Mouse (Mus musculus) intestine, embryonic 14.5 days (tissue): ENCODE data around the gene Shmt2. TPM values are rescaled to one million over a fixed set of nuclear protein-coding genes. Genes with fewer than 3 reads are reported as not detected.

Source experiments
- ATAC-seq: fragments of 200-750 bp; cut with Nextera tagmentation; replicated peaks from 2 replicates; pipeline ENCODE4 v1.8.0; 2017; ENCODE audit warnings: low read depth, moderate number of reproducible peaks, moderate TSS enrichment, moderate library complexity; ENCODE audit not compliant: low FRiP score, low TSS enrichment
- DNase-seq: peaks from one replicate; pipeline ENCODE4 v3.0.0-alpha.2; 2018; ENCODE audit warnings: low spot score
- H3K27ac ChIP-seq: fragments of 300-500 bp; sonication (generic); 2 replicates; pipeline ENCODE4 v1.5.1; 2014; ENCODE audit warnings: low read depth, mild to moderate bottlenecking, control low read depth
- H3K27me3 ChIP-seq: fragments of 300-500 bp; sonication (generic); replicated peaks from 2 replicates; pipeline ENCODE4 v1.6.1; 2014; ENCODE audit warnings: low read length, control low read depth; ENCODE audit not compliant: control insufficient read depth, insufficient read depth
- H3K36me3 ChIP-seq: fragments of 300-500 bp; sonication (generic); 2 replicates; pipeline ENCODE4 v1.6.1; 2014; ENCODE audit warnings: low read length, control low read depth; ENCODE audit not compliant: control insufficient read depth, insufficient read depth
- H3K4me1 ChIP-seq: fragments of 300-500 bp; sonication (generic); replicated peaks from 2 replicates; pipeline ENCODE4 v1.6.1; 2014; ENCODE audit warnings: low read length, control low read depth, mixed read lengths; ENCODE audit not compliant: control insufficient read depth, insufficient read depth
- H3K4me2 ChIP-seq: fragments of 300-500 bp; sonication (generic); 2 replicates; pipeline ENCODE4 v1.6.1; 2014; ENCODE audit warnings: low read length
- H3K4me3 ChIP-seq: fragments of 300-500 bp; sonication (generic); 2 replicates; pipeline ENCODE4 v1.5.1; 2014; ENCODE audit warnings: low read depth, low read length, control low read depth, mixed read lengths
- H3K9ac ChIP-seq: fragments of 300-500 bp; sonication (generic); 2 replicates; pipeline ENCODE4 v1.6.1; 2014; ENCODE audit warnings: mild to moderate bottlenecking, low read length
- H3K9me3 ChIP-seq: fragments of 300-500 bp; sonication (generic); 2 replicates; pipeline ENCODE4 v1.6.1; 2016; ENCODE audit warnings: low read length, control low read depth; ENCODE audit not compliant: control insufficient read depth
- WGBS: fragments of 180-500 bp; shearing (Covaris S2); extraction: QIAGEN DNeasy Blood & Tissue Kit; methylation state at CpG from one replicate; pipeline ENCODE4 v1.1.7; 2014; 5-methylcytosine and 5-hydroxymethylcytosine counted together
- polyA plus RNA-seq: library from polyadenylated mRNA; unstranded; fragments of >200 nt; fragmentation: Nextera tagmentation; extraction: Ambion mirVana; gene quantifications from 2 replicates; pipeline ENCODE4 v1.2.1, GENCODE M21; 2014

Shmt2 gene
- polyA plus RNA-seq, 1 experiment from 2014 or later, result 142 TPM

DNA sequence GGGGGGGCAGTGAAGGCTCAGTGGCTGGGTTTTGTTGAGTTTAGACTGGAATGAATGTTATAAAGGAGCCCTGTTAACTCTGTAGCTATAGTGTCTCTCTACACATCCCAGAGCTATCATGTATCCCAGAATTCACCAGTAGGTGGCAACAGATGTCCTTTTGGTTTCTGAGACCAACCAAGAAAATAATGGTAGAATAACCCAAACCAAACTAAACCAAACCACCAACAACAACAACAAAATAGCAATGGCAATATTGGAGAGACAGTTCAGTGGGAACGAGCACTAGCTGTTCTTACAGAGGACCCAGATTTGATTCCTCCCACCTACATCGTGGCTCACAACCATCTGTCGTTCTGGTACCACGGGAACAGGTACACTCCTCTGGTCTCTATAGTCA is 43.1 kb downstream of the Shmt2 start:
- ATAC-seq (no peak), DNase-seq (no peak)
- no peak overlapping the region for H3K4me3 ChIP-seq
- H3K4me1 ChIP-seq, result no peaks in the 10 kb centered on the region
- 95% methylated on average over 4 of the region's 4 CpGs for WGBS
- peaks cover 29% of the 10 kb centered on the region for H3K36me3 ChIP-seq
- no peak overlapping the region for H3K27ac ChIP-seq
- no peak overlapping the region for H3K4me2 ChIP-seq
- H3K9me3 ChIP-seq, result no peaks in the 10 kb centered on the region
- no peak overlapping the region for H3K9ac ChIP-seq
- H3K27me3 ChIP-seq, result no peaks in the 10 kb centered on the region

DNA sequence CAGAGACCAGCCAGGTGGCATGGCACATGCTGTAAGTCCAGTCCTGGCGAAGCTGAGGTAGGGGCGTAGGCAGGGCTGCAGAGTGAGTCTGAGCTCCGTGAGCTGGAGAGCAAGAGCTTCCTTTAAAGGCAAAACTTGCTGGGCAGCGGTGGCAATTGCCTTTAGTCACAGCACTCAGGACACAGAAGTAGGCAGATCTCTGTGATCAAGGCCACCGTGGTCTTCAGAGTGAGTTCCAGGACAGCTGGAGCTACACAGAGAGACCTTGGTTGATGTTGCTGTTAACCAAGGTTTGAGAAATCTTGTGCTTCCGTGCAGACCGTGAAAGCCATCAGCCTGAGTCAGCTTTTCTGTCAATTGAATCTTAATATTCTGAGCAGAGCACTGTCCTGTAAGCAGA is 44.9 kb downstream of the Shmt2 start:
- H3K4me1 ChIP-seq, result no peaks in the 10 kb centered on the region
- ATAC-seq, result no peak
- no peak overlapping the region for H3K4me3 ChIP-seq
- no peaks in the 10 kb centered on the region for H3K9me3 ChIP-seq
- H3K27ac ChIP-seq, result no peak overlapping the region
- H3K27me3 ChIP-seq, result no peaks in the 10 kb centered on the region
- H3K9ac ChIP-seq, result no peak overlapping the region
- DNase-seq, result no peak
- H3K4me2 ChIP-seq, result no peak overlapping the region
- peaks cover 42% of the 10 kb centered on the region for H3K36me3 ChIP-seq
- WGBS, result 88% methylated on average over 7 of the region's 7 CpGs

DNA sequence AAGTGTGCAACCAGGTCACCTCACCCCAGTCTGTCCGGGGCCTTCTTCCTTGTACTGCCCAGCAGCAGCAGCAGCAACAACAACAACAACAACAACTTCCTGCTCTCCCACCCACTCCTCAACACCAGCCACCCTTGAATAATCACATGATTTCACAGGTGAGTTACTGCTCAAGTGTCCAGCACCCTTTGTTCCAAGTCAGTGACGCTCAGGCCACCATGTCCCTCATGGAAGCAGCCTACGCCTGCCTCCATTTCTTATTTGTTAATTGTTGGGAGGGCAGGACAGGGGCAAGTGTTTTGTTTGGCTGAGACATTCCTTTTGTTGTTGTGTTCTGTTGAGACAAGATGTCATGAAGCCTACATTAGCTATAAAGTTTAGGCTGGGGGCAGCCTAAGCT is 45.7 kb downstream of the Shmt2 start:
- H3K4me1 ChIP-seq, result no peaks in the 10 kb centered on the region
- no peak overlapping the region for H3K4me2 ChIP-seq
- H3K27ac ChIP-seq, result no peak overlapping the region
- no peak overlapping the region for H3K4me3 ChIP-seq
- no peak for DNase-seq
- no peak for ATAC-seq
- WGBS, result 90% methylated on average over 3 of the region's 3 CpGs
- no peak overlapping the region for H3K9ac ChIP-seq
- no peaks in the 10 kb centered on the region for H3K9me3 ChIP-seq
- no peaks in the 10 kb centered on the region for H3K27me3 ChIP-seq
- peaks cover 45% of the 10 kb centered on the region for H3K36me3 ChIP-seq

DNA sequence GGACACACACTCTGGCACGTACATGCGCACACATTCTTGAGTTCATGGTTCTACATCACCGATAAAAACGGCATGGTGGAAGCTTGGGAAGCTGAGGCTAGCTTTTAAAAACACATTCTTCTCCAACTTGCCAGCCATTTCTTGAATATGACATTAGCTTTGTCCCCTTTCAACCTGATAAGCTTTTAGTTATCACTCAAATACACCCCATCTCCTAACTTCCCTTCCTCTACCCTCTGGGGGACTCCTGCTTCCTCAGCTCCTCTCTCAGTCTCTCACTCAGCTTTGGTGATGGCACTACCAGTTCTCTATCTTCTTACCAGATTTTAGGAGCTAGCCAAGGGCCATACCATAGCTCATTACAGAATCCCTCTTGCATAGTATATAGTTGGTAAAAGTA is 47.1 kb downstream of the Shmt2 start:
- H3K27ac ChIP-seq, result no peak overlapping the region
- DNase-seq, result no peak
- no peak overlapping the region for H3K9ac ChIP-seq
- H3K36me3 ChIP-seq, result peaks cover 48% of the 10 kb centered on the region
- 96% methylated on average over 4 of the region's 4 CpGs for WGBS
- 0 out of 2 replicates have a peak, but pooled peaks cover 5% of the 10 kb centered on the region for H3K4me1 ChIP-seq
- no peaks in the 10 kb centered on the region for H3K9me3 ChIP-seq
- no peak for ATAC-seq
- no peak overlapping the region for H3K4me3 ChIP-seq
- H3K27me3 ChIP-seq, result no peaks in the 10 kb centered on the region
- no peak overlapping the region for H3K4me2 ChIP-seq

DNA sequence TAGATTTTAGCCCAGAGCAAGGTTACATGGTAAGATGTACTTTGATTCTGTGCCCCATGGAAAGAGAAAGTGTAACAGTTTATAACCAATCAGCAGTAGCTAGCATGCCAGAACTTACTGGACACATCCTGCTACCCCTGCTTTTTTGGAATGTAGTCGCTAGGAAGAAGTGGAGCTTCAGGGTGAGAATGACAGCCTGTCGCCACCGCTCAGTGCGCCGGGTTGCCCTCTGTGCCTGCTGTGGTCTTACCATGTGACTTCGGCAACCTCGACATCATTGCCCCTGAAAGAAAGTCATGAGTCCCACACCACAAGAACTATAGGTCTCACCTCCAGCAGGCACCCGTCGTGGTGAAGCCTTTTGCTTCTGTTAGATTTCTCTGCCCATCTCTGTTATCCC is 49.5 kb downstream of the Shmt2 start:
- no peak for ATAC-seq
- Histone ChIP-seq H3K27ac (no peak overlapping the region), H3K4me2 (no peak overlapping the region), H3K9me3 (no peaks in the 10 kb centered on the region), H3K4me1 (0 out of 2 replicates have a peak, but pooled peaks cover 5% of the 10 kb centered on the region), H3K4me3 (no peak overlapping the region), H3K36me3 (peaks cover 48% of the 10 kb centered on the region), H3K9ac (no peak overlapping the region), H3K27me3 (no peaks in the 10 kb centered on the region)
- no peak for DNase-seq
- WGBS, result 86% methylated on average over 9 of the region's 9 CpGs

DNA sequence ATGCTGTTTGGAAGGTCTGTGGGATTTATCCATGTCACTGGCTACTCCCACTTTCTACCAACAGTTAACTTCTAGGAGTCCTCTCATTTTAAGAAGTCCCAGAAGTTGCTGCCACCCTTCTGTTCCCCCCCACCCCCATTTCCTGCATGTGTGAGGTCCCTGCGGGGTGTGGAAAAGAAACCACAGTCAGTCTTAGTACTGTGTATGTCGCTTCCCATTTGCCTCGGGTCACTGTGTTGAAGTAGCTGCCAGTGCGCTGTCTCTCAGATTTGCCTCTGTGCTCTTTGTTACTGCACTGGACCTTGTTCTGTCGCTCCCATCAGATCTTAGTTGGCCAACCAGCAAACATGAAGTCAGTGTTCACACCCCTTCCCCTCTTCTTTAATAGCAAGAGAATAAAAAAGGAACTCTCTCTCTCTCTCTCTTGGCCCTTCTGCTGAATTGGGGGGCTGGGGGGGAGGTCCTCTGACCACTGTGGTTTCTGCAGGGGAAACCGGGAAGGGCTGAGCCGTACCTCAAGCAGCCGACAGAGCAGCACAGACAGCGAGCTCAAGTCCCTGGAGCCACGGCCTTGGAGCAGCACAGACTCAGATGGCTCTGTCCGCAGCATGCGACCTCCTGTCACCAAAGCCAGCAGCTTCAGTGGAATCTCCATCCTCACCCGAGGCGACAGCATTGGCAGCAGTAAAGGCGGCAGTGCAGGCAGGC is 50.8 kb downstream of the Shmt2 start:
- Histone ChIP-seq H3K4me3 (no peak overlapping the region), H3K4me1 (0 out of 2 replicates have a peak, but pooled peaks cover 5% of the 10 kb centered on the region), H3K9me3 (no peaks in the 10 kb centered on the region), H3K27me3 (no peaks in the 10 kb centered on the region), H3K4me2 (no peak overlapping the region), H3K9ac (no peak overlapping the region), H3K27ac (peak overlapping the region; percentile 55), H3K36me3 (peaks cover 42% of the 10 kb centered on the region)
- ATAC-seq (no peak), DNase-seq (no peak)
- WGBS, result 64% methylated on average over 15 of the region's 15 CpGs

Other genes starting within 250 kb of the Shmt2 start
- gene Mbd6, start 233.4 kb downstream of the Shmt2 start, polyA plus RNA-seq, result 19.2 and 20.6 TPM in 2 replicates
- gene Mars, start 210.7 kb downstream of the Shmt2 start, polyA plus RNA-seq, result 123 and 124 TPM in 2 replicates
- gene Arhgap9, start 200.5 kb downstream of the Shmt2 start, polyA plus RNA-seq, result 4.2 and 4.4 TPM in 2 replicates
- 12.6 and 15.1 TPM in 2 replicates for gene Gli1, start 180.5 kb downstream of the Shmt2 start, polyA plus RNA-seq
- gene Inhbe, start 168.0 kb downstream of the Shmt2 start, polyA plus RNA-seq, result not detected in 2 replicates
- gene Inhbc, start 152.0 kb downstream of the Shmt2 start, polyA plus RNA-seq, result not detected in 2 replicates
- 29.8 and 31.5 TPM in 2 replicates for gene R3hdm2, start 142.1 kb downstream of the Shmt2 start, polyA plus RNA-seq
- gene Stac3, start 20.8 kb downstream of the Shmt2 start, polyA plus RNA-seq, result 0.32 TPM in 1 of 2 replicates, not detected in the other
- gene Ndufa4l2, start 7.5 kb downstream of the Shmt2 start, polyA plus RNA-seq, result 25.9 and 28.5 TPM in 2 replicates
- 4.0 and 5.5 TPM in 2 replicates for gene Nxph4, start 12.1 kb upstream of the Shmt2 start, polyA plus RNA-seq
- 92.1 and 96.6 TPM in 2 replicates for gene Lrp1, start 98.7 kb upstream of the Shmt2 start, polyA plus RNA-seq
- gene Stat6, start 120.5 kb upstream of the Shmt2 start, polyA plus RNA-seq, result 28.5 and 29.4 TPM in 2 replicates
- gene Nemp1, start 144.5 kb upstream of the Shmt2 start, polyA plus RNA-seq, result 8.8 and 8.9 TPM in 2 replicates
- gene Nab2, start 146.1 kb upstream of the Shmt2 start, polyA plus RNA-seq, result 7.4 and 7.5 TPM in 2 replicates
- gene Myo1a, start 182.7 kb upstream of the Shmt2 start, polyA plus RNA-seq, result 11.5 and 15.3 TPM in 2 replicates
- 5.3 and 8.3 TPM in 2 replicates for gene Tac2, start 202.0 kb upstream of the Shmt2 start, polyA plus RNA-seq
- gene Zbtb39, start 217.1 kb upstream of the Shmt2 start, polyA plus RNA-seq, result 3.9 and 4.1 TPM in 2 replicates
- gene Gpr182, start 229.3 kb upstream of the Shmt2 start, polyA plus RNA-seq, result 0.39 and 0.43 TPM in 2 replicates
- 0.07 TPM in 1 of 2 replicates, not detected in the other for gene Rdh1, start 237.3 kb upstream of the Shmt2 start, polyA plus RNA-seq
- not detected in 2 replicates for gene Rdh16f1, start 237.3 kb upstream of the Shmt2 start, polyA plus RNA-seq